Mouse (Mus musculus) neural tube, embryonic 14.5 days (tissue): ENCODE data around the gene Ophn1. TPM values are rescaled to one million over a fixed set of nuclear protein-coding genes. Genes with fewer than 3 reads are reported as not detected.

Experiments used
- ATAC-seq: fragments of 200-750 bp; cut with Nextera tagmentation; 2 replicates; pipeline ENCODE4 v1.8.0; 2017; ENCODE audit warnings: low read depth, mild to moderate bottlenecking, moderate TSS enrichment, moderate library complexity
- H3K27ac ChIP-seq: fragments of 300-500 bp; sonication (generic); 2 replicates; pipeline ENCODE4 v1.5.1; 2014; ENCODE audit warnings: low read depth, mild to moderate bottlenecking, control low read depth, low read length, moderate library complexity, mixed read lengths
- H3K27me3 ChIP-seq: fragments of 300-500 bp; sonication (generic); 2 replicates; pipeline ENCODE4 v1.6.1; 2014; ENCODE audit warnings: low read length; ENCODE audit not compliant: control insufficient read depth, insufficient read depth
- H3K36me3 ChIP-seq: fragments of 300-500 bp; sonication (generic); 2 replicates; pipeline ENCODE4 v1.6.1; 2014; ENCODE audit warnings: low read length, mixed read lengths; ENCODE audit not compliant: control insufficient read depth, insufficient read depth
- H3K4me1 ChIP-seq: fragments of 300-500 bp; sonication (generic); 2 replicates; pipeline ENCODE4 v1.6.1; 2014; ENCODE audit warnings: low read length; ENCODE audit not compliant: control insufficient read depth, insufficient read depth
- H3K4me2 ChIP-seq: fragments of 300-500 bp; sonication (generic); 2 replicates; pipeline ENCODE4 v1.6.1; 2014; ENCODE audit warnings: mild to moderate bottlenecking, low read depth, low read length, control low read depth
- H3K4me3 ChIP-seq: fragments of 300-500 bp; sonication (generic); 2 replicates; pipeline ENCODE4 v1.5.1; 2014; ENCODE audit warnings: low read depth, low read length, control low read depth, mixed read lengths
- H3K9ac ChIP-seq: fragments of 300-500 bp; sonication (generic); replicated peaks from 2 replicates; pipeline ENCODE4 v1.6.1; 2014; ENCODE audit warnings: low read depth, mild to moderate bottlenecking, control low read depth, low read length, mixed read lengths
- H3K9me3 ChIP-seq: fragments of 300-500 bp; sonication (generic); 2 replicates; pipeline ENCODE4 v1.6.1; 2016; ENCODE audit warnings: low read length; ENCODE audit not compliant: control insufficient read depth
- WGBS: fragments of 180-500 bp; shearing (Covaris S2); extraction: QIAGEN DNeasy Blood & Tissue Kit; methylation state at CpG from one replicate; pipeline ENCODE4 v1.1.7; 2014; 5-methylcytosine and 5-hydroxymethylcytosine counted together
- polyA plus RNA-seq: library from polyadenylated mRNA; unstranded; fragments of >200 nt; fragmentation: Nextera tagmentation; extraction: Ambion mirVana; gene quantifications from 2 replicates; pipeline ENCODE4 v1.2.1, GENCODE M21; 2014

Gene Ophn1
- polyA plus RNA-seq, 1 experiment from 2014 or later: 55.0 TPM

DNA sequence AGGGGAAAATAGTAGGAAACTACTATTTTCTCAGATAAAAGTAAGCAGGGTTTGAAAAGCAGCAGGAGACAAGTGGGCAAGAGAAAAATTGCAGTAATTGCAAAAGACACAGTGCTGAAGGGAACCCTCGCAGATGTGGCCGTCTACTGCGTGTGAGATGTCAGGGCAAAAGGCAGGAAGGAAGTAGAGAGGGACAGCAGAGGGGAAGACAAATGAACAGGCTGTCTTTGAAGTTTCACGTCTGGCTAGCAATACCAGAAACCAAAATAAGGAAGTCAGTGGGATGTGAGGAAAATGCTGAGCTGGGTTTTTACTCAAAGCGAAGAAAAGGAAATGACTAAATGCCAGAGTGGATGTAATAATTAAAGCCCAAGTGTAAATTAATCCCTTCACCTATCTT is 30.7 kb downstream of the Ophn1 start:
- Histone ChIP-seq H3K9ac (no peak overlapping the region), H3K36me3 (no peaks in the 10 kb centered on the region), H3K4me2 (no peak overlapping the region), H3K4me3 (no peak overlapping the region), H3K27me3 (no peaks in the 10 kb centered on the region), H3K27ac (no peak overlapping the region), H3K4me1 (no peaks in the 10 kb centered on the region), H3K9me3 (no peaks in the 10 kb centered on the region)
- ATAC-seq: no peak
- 71% methylated on average over 5 of the region's 5 CpGs for WGBS

DNA sequence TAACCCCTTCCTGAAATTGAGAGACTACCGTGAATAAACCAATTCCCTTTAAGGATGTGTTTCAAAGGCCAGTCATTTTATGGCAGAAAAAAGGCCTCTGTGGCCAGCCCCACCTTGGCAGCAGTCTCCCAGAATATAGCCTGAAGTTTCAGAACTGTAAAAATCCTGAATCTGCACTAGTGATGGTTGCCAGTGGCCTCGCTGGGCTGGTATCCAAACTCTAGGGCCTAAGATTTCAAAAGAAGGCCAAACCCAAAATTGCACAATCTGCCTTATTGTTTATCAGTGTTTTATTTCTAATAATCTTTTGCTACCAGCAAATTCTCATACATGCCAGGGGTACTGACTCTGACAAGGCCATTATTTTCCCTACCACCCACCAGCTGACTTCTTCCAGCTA is 34.8 kb downstream of the Ophn1 start:
- no peaks in the 10 kb centered on the region for H3K4me1 ChIP-seq
- H3K4me2 ChIP-seq: no peak overlapping the region
- H3K9me3 ChIP-seq: no peaks in the 10 kb centered on the region
- H3K27me3 ChIP-seq: no peaks in the 10 kb centered on the region
- 70% methylated on average over 2 of the region's 2 CpGs for WGBS
- no peak for ATAC-seq
- H3K9ac ChIP-seq: no peak overlapping the region
- H3K36me3 ChIP-seq: no peaks in the 10 kb centered on the region
- no peak overlapping the region for H3K4me3 ChIP-seq
- H3K27ac ChIP-seq: no peak overlapping the region

DNA sequence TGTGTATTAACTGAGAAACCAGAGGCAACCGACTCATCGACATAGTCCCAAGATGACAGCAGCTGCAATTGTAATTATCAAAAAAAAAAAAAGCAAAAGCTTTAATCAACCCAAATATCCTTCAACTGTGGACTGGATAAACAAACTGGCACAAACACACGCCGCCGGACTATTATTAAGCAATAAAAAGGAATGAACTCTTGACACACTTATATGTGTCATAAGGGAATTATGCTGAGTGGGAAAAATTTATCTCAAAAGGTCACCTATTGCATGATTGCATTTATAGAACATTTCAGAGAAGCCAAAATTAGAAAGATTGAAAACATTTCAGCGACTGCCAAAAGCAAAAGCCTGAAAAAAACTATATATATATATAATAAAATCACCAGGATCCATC is 40.0 kb downstream of the Ophn1 start:
- no peaks in the 10 kb centered on the region for H3K27me3 ChIP-seq
- WGBS: 81% methylated on average over 6 of the region's 6 CpGs
- H3K36me3 ChIP-seq: no peaks in the 10 kb centered on the region
- no peak overlapping the region for H3K4me2 ChIP-seq
- no peak overlapping the region for H3K27ac ChIP-seq
- no peaks in the 10 kb centered on the region for H3K4me1 ChIP-seq
- H3K9ac ChIP-seq: no peak overlapping the region
- H3K4me3 ChIP-seq: no peak overlapping the region
- ATAC-seq: no peak
- H3K9me3 ChIP-seq: no peaks in the 10 kb centered on the region

DNA sequence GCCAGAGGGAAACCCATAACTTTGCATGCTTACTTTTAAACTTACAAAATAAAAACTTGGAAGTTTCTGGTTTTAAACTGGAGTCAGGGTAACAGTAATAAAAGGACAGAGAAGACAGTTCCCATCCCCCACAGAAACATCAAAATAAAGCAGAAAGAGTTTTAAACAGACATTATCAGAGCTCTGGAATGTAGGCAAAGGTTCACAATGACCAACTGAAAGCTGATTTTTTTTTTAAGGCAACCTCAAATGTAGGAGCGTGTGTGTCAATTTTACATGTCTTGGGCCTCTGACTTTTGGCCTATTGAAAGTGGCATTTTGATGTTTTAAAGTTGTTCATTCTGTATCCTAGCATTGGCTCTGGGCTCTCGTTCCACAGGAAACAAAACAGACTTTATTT is 49.2 kb downstream of the Ophn1 start:
- H3K4me1 ChIP-seq: no peaks in the 10 kb centered on the region
- no peaks in the 10 kb centered on the region for H3K27me3 ChIP-seq
- no peak overlapping the region for H3K27ac ChIP-seq
- H3K9me3 ChIP-seq: no peaks in the 10 kb centered on the region
- no peak for ATAC-seq
- no peak overlapping the region for H3K4me2 ChIP-seq
- H3K4me3 ChIP-seq: no peak overlapping the region
- no peak overlapping the region for H3K9ac ChIP-seq
- no peaks in the 10 kb centered on the region for H3K36me3 ChIP-seq
- 58% methylated on average over 2 of the region's 2 CpGs for WGBS

DNA sequence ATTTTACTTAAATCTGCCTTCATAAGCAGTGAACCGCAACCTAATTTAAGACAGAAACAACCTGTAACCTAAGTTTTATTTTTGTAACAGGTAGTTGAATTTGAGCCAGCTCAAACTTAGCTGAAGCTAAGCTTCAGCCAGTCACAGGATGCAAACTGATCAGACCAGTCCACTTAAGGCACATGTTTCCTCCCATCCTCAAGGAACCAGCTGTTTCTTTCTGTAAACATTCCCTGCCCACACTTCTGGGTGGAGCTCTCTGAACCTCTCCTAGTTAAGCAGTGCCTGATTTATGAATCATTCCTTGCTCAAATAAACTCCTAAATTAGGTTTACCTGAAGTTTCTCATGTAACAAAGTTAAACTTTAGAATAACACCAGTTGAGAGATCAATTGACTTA is 54.8 kb downstream of the Ophn1 start:
- no peak overlapping the region for H3K27ac ChIP-seq
- no peaks in the 10 kb centered on the region for H3K27me3 ChIP-seq
- no peak overlapping the region for H3K9ac ChIP-seq
- H3K4me2 ChIP-seq: no peak overlapping the region
- ATAC-seq: no peak
- no peaks in the 10 kb centered on the region for H3K36me3 ChIP-seq
- H3K4me1 ChIP-seq: no peaks in the 10 kb centered on the region
- WGBS: 88% methylated on average over 1 of the region's 1 CpGs
- no peaks in the 10 kb centered on the region for H3K9me3 ChIP-seq
- no peak overlapping the region for H3K4me3 ChIP-seq

DNA sequence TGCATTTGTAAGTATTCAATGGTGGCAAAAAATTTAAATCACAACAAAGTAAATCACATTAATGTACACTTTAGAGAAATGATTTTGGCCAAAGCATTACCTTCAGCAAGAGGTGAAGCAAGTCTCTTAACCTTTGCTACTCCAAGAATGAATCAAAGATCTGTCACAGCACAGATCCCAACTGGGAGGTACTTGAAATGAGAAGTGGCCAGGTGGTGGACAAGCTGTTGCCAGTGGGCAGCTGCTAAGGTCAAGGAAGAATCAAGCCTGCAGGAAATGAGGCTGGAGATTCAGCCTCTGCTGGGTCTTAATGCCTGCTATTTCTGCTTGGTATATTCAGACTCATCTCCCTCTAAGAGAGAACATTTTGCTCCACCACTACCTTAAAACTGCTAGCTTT is 87.0 kb downstream of the Ophn1 start:
- H3K9me3 ChIP-seq: no peaks in the 10 kb centered on the region
- no peak overlapping the region for H3K4me2 ChIP-seq
- no peaks in the 10 kb centered on the region for H3K27me3 ChIP-seq
- no peak overlapping the region for H3K9ac ChIP-seq
- no peaks in the 10 kb centered on the region for H3K4me1 ChIP-seq
- H3K36me3 ChIP-seq: no peaks in the 10 kb centered on the region
- no peak for ATAC-seq
- no peak overlapping the region for H3K27ac ChIP-seq
- no peak overlapping the region for H3K4me3 ChIP-seq

DNA sequence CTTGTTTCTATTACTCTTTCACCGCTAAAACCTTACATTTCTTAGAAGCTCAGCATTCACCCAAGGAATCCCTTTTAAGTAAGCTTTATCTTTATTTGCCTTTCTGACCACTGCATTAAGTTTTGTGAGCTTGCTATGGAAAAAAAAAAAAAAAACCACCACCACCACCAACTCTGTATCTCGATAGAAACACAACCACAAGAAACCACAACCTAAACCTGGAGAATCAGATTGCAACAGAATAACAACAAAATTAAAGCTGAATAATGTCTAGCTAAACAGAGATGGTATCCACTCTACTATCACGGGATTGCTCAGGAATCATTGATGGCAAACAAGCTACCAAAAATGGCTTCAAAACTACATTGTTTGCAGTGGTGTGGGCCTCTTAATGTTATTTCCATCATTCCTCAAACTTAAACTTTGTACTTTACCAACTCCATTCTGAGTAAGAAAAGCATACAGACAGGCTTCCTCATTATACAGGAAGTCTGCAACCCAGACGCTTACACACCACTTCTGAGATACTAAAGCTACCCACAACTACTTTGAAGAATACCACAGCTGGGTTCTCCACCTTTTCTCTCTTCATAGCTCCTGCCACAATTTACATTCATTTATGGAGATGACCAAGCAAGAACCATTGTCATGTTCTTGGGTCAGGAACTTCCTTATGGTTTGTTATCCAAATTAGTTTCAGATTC is 116.4 kb downstream of the Ophn1 start:
- Histone ChIP-seq H3K9me3 (no peaks in the 10 kb centered on the region), H3K9ac (no peak overlapping the region), H3K36me3 (no peaks in the 10 kb centered on the region), H3K27ac (no peak overlapping the region), H3K4me3 (no peak overlapping the region), H3K27me3 (no peaks in the 10 kb centered on the region), H3K4me2 (no peak overlapping the region), H3K4me1 (no peaks in the 10 kb centered on the region)
- 89% methylated on average over 4 of the region's 4 CpGs for WGBS
- ATAC-seq: no peak

DNA sequence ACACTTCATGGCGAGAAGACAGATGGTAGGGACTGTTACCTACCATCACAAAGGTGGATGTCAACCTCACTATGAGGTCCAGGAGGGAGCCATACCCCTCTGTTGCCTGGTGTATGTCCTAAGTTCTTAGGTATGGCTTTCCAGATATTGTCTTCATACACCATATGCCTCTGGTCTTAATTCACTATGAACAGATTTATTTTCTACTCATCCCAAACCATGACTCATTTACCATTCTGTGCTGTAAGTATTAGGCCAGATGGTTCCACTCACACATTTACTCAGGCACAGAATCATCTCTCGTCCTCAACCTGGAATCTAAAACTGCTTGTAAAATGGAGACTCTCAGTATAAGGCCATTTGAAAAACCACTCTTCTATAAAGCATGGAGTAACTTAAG is 135.7 kb downstream of the Ophn1 start:
- WGBS: 75% methylated on average over 2 of the region's 2 CpGs
- no peak for ATAC-seq
- Histone ChIP-seq H3K4me2 (no peak overlapping the region), H3K36me3 (no peaks in the 10 kb centered on the region), H3K9ac (no peak overlapping the region), H3K4me3 (no peak overlapping the region), H3K4me1 (no peaks in the 10 kb centered on the region), H3K9me3 (no peaks in the 10 kb centered on the region), H3K27me3 (no peaks in the 10 kb centered on the region), H3K27ac (no peak overlapping the region)

DNA sequence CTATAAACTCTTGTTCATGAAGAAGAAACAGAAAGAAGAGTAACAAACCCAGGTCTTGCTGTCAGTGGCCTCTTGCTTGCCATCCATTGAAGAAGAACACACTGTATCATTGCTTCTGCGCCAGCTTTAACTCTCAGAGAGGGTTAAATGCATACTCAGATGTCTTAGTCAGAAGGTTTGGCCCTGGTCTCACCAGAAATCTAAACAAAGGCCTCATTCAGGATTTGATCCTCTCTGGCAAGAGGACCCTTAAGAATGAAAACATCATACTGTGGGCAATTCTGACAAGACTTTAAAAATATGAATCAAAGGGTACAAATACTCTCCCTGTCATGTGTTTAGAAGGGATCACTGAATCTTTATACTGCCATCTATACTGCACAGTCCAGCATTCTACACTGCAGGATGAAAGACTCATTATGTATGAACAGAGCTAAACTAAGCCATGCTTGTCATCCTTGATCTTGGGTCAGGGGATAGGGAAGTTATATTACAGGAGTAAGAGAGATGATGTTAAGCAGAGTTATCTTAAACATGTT is 139.5 kb downstream of the Ophn1 start:
- 92% methylated on average over 1 of the region's 1 CpGs for WGBS

More for the DNA sequence above, 139.5 kb downstream of the Ophn1 start:
- no peaks in the 10 kb centered on the region for H3K36me3 ChIP-seq
- H3K4me2 ChIP-seq: no peak overlapping the region
- no peak for ATAC-seq
- no peaks in the 10 kb centered on the region for H3K4me1 ChIP-seq
- H3K4me3 ChIP-seq: no peak overlapping the region
- no peak overlapping the region for H3K27ac ChIP-seq
- no peak overlapping the region for H3K9ac ChIP-seq
- H3K9me3 ChIP-seq: no peaks in the 10 kb centered on the region
- no peaks in the 10 kb centered on the region for H3K27me3 ChIP-seq
